Mouse (Mus musculus) stomach, embryonic 14.5 days (tissue): ENCODE results near the gene Tpgs1. TPM values are rescaled to one million over a fixed set of nuclear protein-coding genes. Genes with fewer than 3 reads are reported as not detected.

Experiments used
- ATAC-seq: fragments of 200-750 bp; cut with Nextera tagmentation; 2 replicates; pipeline ENCODE4 v1.8.0; 2017; ENCODE audit warnings: low read depth, moderate TSS enrichment; ENCODE audit not compliant: insufficient number of reproducible peaks, insufficient read depth, low FRiP score
- H3K27ac ChIP-seq: fragments of 300-500 bp; sonication (generic); 2 replicates; pipeline ENCODE4 v1.5.1; 2014; ENCODE audit warnings: mild to moderate bottlenecking, low read length, moderate library complexity, mixed read lengths
- H3K27me3 ChIP-seq: fragments of 300-500 bp; sonication (generic); 2 replicates; pipeline ENCODE4 v1.6.1; 2014; ENCODE audit warnings: low read length, control low read depth, mixed read lengths; ENCODE audit not compliant: control insufficient read depth, insufficient read depth
- H3K36me3 ChIP-seq: fragments of 300-500 bp; sonication (generic); 2 replicates; pipeline ENCODE4 v1.6.1; 2014; ENCODE audit warnings: mild to moderate bottlenecking, control low read depth, low read length, moderate library complexity, mixed read lengths; ENCODE audit not compliant: control insufficient read depth, insufficient read depth
- H3K4me1 ChIP-seq: fragments of 300-500 bp; sonication (generic); 2 replicates; pipeline ENCODE4 v1.6.1; 2014; ENCODE audit warnings: low read length, control low read depth, mixed read lengths; ENCODE audit not compliant: control insufficient read depth, insufficient read depth
- H3K4me2 ChIP-seq: fragments of 300-500 bp; sonication (generic); replicated peaks from 2 replicates; pipeline ENCODE4 v1.6.1; 2014; ENCODE audit warnings: low read depth, low read length, control low read depth
- H3K4me3 ChIP-seq: fragments of 300-500 bp; sonication (generic); 2 replicates; pipeline ENCODE4 v1.5.1; 2014; ENCODE audit warnings: low read depth, low read length, control low read depth
- H3K9ac ChIP-seq: fragments of 300-500 bp; sonication (generic); replicated peaks from 2 replicates; pipeline ENCODE4 v1.6.1; 2014; ENCODE audit warnings: low read depth, mild to moderate bottlenecking, control low read depth, low read length, moderate library complexity, mixed read lengths
- H3K9me3 ChIP-seq: fragments of 300-500 bp; sonication (generic); 2 replicates; pipeline ENCODE4 v1.6.1; 2016; ENCODE audit warnings: low read depth, low read length, control low read depth; ENCODE audit not compliant: control insufficient read depth
- WGBS: fragments of 180-500 bp; shearing (Covaris S2); extraction: QIAGEN DNeasy Blood & Tissue Kit; methylation state at CpG from one replicate; pipeline ENCODE4 v1.1.7; 2014; 5-methylcytosine and 5-hydroxymethylcytosine counted together
- polyA plus RNA-seq: library from polyadenylated mRNA; unstranded; fragments of >200 nt; fragmentation: Nextera tagmentation; extraction: Ambion mirVana; gene quantifications from 2 replicates; pipeline ENCODE4 v1.2.1, GENCODE M21; 2014

Tpgs1 gene
- polyA plus RNA-seq, 1 experiment from 2014 or later = 64.5 TPM

GRCm38 (mm10) chr10:79672088-79672455 is 2.9 kb downstream of the Tpgs1 start:
- Histone ChIP-seq H3K9me3 (no peaks in the 10 kb centered on the region), H3K4me2 (no peak overlapping the region), H3K27me3 (no peaks in the 10 kb centered on the region), H3K4me3 (no peak overlapping the region), H3K36me3 (no peaks in the 10 kb centered on the region), H3K4me1 (peaks cover 7% of the 10 kb centered on the region), H3K27ac (no peak overlapping the region), H3K9ac (no peak overlapping the region)
- WGBS = 50% methylated on average over 3 of the region's 3 CpGs
- ATAC-seq = no peak

- Histone ChIP-seq H3K36me3 (no peaks in the 10 kb centered on the region), H3K4me1 (peaks cover 7% of the 10 kb centered on the region), H3K27ac (no peak overlapping the region), H3K4me2 (no peak overlapping the region), H3K9ac (no peak overlapping the region), H3K9me3 (no peaks in the 10 kb centered on the region), H3K4me3 (no peak overlapping the region), H3K27me3 (no peaks in the 10 kb centered on the region)
- ATAC-seq = no peak
- WGBS = 90% methylated on average over 3 of the region's 3 CpGs
These were observed 3.9 kb downstream of the Tpgs1 start for GRCm38 (mm10) chr10:79673054-79673453.

DNA sequence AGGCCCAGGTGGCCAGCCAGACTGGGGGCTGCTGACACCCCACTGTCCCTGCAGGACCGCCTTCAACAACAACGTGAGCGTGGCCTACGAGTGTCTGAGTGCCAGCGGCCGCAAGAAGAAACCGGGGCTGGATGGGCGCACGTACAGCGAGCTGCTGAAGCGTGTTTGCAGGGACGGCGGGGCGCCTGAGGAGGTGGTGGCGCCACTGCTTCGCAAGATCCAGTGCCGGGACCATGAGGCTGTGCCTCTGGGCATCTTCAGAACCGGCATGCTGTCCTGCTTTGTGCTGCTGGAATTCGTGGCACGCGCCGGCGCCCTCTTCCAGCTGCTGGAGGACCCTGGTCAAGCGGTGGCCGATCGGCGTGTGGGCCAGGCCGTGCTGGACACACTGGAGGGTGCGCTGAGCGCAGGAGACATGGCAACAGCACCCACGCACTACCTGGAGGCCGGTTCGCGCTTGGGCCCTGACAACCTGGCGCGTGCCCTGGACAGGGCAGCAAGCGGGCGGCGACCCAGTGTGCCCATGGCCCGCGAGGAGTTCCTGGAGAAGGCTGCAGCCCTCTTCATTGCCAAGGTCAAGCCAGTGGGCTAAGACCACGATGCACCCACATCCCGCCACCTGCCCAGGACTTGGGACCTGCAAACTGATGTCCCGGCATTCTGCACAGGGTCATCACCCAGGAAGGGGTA is 6.3 kb downstream of the Tpgs1 start:
- WGBS = 51% methylated on average over 44 of the region's 44 CpGs

DNA sequence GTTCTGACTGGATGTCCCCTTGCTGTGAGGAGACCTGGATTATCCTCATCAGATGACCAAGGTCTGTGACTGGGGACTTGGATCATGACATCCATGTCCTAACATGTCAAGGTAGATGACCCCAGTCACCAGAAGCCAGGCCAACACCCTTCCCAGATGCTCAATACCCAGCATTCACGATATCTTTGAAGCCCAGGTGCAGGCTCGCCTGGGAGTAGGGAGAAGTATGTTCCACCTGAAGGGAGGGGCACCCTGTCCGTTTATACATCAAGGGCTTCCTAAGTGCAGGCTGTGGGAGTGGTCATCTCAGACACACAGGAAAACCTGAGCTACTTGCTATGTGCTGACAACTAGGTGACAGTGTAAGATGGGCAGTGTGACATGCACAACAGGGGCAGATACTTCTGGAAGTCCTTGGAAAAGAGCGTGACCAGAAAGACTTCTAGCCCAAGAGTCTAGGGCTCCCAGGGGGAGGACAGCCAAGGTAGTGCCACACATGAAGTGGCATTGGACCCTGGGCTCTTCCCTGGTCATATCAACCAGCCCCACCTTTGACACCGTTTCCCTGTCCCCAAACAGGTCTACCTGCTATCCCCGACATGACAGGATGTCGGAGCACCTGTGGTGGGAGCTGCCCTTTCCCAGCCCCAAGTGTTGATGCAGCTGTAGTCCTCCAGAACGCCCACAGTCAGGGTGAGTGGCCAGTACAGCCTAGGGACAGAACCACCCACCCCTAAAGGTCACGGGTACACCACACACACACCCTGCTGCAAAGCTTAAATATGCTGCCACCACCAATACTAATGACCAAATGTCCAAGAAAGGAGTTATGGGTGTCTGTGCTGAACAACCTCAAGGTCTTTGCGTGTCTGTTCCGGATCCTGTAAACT is 11.7 kb downstream of the Tpgs1 start:
- peaks cover 18% of the 10 kb centered on the region; the same call in 1 of the 2 replicates for H3K4me1 ChIP-seq
- no peaks in the 10 kb centered on the region for H3K9me3 ChIP-seq
- peak overlapping the region; percentile 60 for H3K4me2 ChIP-seq
- H3K36me3 ChIP-seq = peaks cover 20% of the 10 kb centered on the region
- H3K27ac ChIP-seq = peak overlapping the region; percentile 59; the same call in 1 of the 2 replicates
- no peak overlapping the region; the same call in 1 of the 2 replicates for H3K9ac ChIP-seq
- H3K4me3 ChIP-seq = peak overlapping the region; percentile 68
- ATAC-seq = peak; percentile 16; the same call in 1 of the 2 replicates
- 29% methylated on average over 11 of the region's 11 CpGs for WGBS
- H3K27me3 ChIP-seq = no peaks in the 10 kb centered on the region

More for the DNA sequence above, 6.3 kb downstream of the Tpgs1 start:
- H3K27ac ChIP-seq = no peak overlapping the region
- peaks cover 2% of the 10 kb centered on the region for H3K4me1 ChIP-seq
- no peak for ATAC-seq
- H3K27me3 ChIP-seq = no peaks in the 10 kb centered on the region
- no peaks in the 10 kb centered on the region for H3K9me3 ChIP-seq
- no peak overlapping the region for H3K9ac ChIP-seq
- H3K4me3 ChIP-seq = no peak overlapping the region
- H3K4me2 ChIP-seq = no peak overlapping the region
- H3K36me3 ChIP-seq = no peaks in the 10 kb centered on the region

- Histone ChIP-seq H3K4me2 (peak within 1 kb of the TSS; percentile 90), H3K9me3 (no peaks in the 10 kb centered on the region), H3K36me3 (peaks cover 28% of the 10 kb centered on the region), H3K9ac (peak within 1 kb of the TSS; percentile 85), H3K4me3 (peak within 1 kb of the TSS; percentile 68), H3K4me1 (peaks cover 18% of the 10 kb centered on the region; the same call in 1 of the 2 replicates), H3K27me3 (no peaks in the 10 kb centered on the region), H3K27ac (peak within 1 kb of the TSS; percentile 75; the same call in 1 of the 2 replicates)
- peak; percentile 93 for ATAC-seq
- WGBS = under 1% methylated on average over 64 of the region's 84 CpGs
These were observed 12.5 kb downstream of the Tpgs1 start, which contains the start of gene Cdc34 for GRCm38 (mm10) chr10:79681591-79682245. Gene Cdc34, plus strand, starts transcription at chr10:79682195.

DNA sequence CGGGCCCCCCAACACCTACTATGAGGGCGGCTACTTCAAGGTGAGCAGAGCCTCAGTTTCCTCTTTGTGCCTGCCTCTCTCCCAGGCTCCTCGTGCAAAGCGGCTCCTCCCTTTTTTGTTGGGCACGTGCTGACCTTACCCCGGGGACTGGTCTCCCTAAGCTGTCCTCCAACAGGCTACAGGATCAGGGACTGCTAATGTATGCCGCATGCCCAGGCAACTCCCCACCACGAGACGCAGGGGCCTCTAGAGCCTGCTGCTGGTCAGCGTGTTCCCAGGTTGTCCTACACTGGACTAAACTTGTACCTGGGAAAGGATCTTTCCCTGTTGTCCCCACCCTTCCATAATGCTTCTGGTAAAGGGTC is 13.4 kb downstream of the Tpgs1 start:
- Histone ChIP-seq H3K36me3 (peaks cover 35% of the 10 kb centered on the region), H3K9me3 (no peaks in the 10 kb centered on the region), H3K4me3 (peak overlapping the region; percentile 68), H3K4me1 (peaks cover 18% of the 10 kb centered on the region; the same call in 1 of the 2 replicates), H3K4me2 (peak overlapping the region; percentile 90), H3K27me3 (no peaks in the 10 kb centered on the region), H3K27ac (peak overlapping the region; percentile 75; the same call in 1 of the 2 replicates), H3K9ac (peak overlapping the region; percentile 85)
- WGBS = 0% methylated on average over 10 of the region's 10 CpGs
- ATAC-seq = no peak

DNA sequence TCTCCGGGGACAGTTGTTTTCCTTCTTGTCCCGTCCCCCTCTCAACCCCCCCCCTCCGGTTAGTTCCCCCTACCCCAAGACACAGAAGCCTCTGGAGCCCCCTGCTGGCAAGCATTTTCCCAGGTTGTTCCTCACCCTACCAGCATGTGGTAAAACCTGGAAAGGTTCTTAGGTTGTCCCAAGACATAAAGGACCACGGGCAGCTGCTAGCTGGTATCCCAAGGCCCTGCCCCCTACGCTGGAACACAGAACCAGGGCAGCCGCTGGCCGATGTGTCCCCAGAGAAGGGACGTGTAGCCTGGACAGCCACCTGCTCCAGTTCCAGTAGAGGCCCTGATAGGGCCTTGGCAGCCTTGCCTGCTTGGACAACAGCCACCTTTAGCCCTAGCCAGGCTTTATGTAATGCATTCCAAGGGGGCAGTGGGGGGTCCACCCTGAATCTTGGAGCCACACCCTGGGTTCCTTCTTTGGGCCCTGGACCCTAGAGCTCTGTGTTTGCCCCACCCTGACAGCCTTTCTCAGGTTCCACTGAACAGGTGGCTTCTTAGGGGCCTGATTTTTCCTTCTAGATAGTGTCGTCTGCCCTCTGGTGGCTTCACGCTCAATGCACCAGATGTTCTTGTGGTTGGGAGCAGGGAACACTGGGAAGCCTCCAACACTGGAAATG is 13.9 kb downstream of the Tpgs1 start:
- no peak for ATAC-seq
- Histone ChIP-seq H3K27ac (peak overlapping the region; percentile 75; the same call in 1 of the 2 replicates), H3K4me2 (peak overlapping the region; percentile 90), H3K4me3 (peak overlapping the region; percentile 68), H3K36me3 (peaks cover 39% of the 10 kb centered on the region), H3K9me3 (no peaks in the 10 kb centered on the region), H3K9ac (peak overlapping the region; percentile 85), H3K27me3 (no peaks in the 10 kb centered on the region), H3K4me1 (peaks cover 18% of the 10 kb centered on the region; the same call in 1 of the 2 replicates)
- 6% methylated on average over 10 of the region's 10 CpGs for WGBS
